Mouse (Mus musculus): ENCODE measurements around the gene Foxa2. TPM values are rescaled to one million over a fixed set of nuclear protein-coding genes. Genes with fewer than 3 reads are reported as not detected.

Gene Foxa2
- polyA plus RNA-seq, 1 experiment from 2014 or later: 17.9 TPM

- ATAC-seq (ENCODE audit: low FRiP score) (no peak), DNase-seq (ENCODE audit: low spot score, missing footprints) (peak; percentile 51)
- Histone ChIP-seq H3K4me1 (ENCODE audit: control insufficient read depth, insufficient read depth, low read length) (no peaks in the 10 kb centered on the region), H3K27ac (ENCODE audit: low read depth, low read length) (no peak overlapping the region), H3K9ac (ENCODE audit: low read length) (no peak overlapping the region), H3K4me3 (ENCODE audit: low read depth, low read length) (no peak overlapping the region), H3K4me2 (no peak overlapping the region), H3K9me3 (ENCODE audit: control insufficient read depth, low read length) (no peaks in the 10 kb centered on the region), H3K27me3 (ENCODE audit: control insufficient read depth, insufficient read depth, low read length) (no peaks in the 10 kb centered on the region), H3K36me3 (ENCODE audit: control insufficient read depth, insufficient read depth, low read length) (no peaks in the 10 kb centered on the region)
These were observed 50.0 kb downstream of the Foxa2 start for GRCm38 (mm10) chr2:147996781-147997180.

GRCm38 (mm10) chr2:147993821-147994220 is 52.9 kb downstream of the Foxa2 start:
- WGBS: 69% methylated on average over 4 of the region's 4 CpGs
- ATAC-seq (ENCODE audit: low FRiP score) (no peak), DNase-seq (ENCODE audit: low spot score, missing footprints) (peak; percentile 51)
- Histone ChIP-seq H3K9ac (ENCODE audit: low read length) (no peak overlapping the region), H3K27me3 (ENCODE audit: control insufficient read depth, insufficient read depth, low read length) (no peaks in the 10 kb centered on the region), H3K4me2 (no peak overlapping the region), H3K27ac (ENCODE audit: low read depth, low read length) (no peak overlapping the region), H3K36me3 (ENCODE audit: control insufficient read depth, insufficient read depth, low read length) (no peaks in the 10 kb centered on the region), H3K9me3 (ENCODE audit: control insufficient read depth, low read length) (no peaks in the 10 kb centered on the region), H3K4me1 (ENCODE audit: control insufficient read depth, insufficient read depth, low read length) (no peaks in the 10 kb centered on the region), H3K4me3 (ENCODE audit: low read depth, low read length) (no peak overlapping the region)

DNA sequence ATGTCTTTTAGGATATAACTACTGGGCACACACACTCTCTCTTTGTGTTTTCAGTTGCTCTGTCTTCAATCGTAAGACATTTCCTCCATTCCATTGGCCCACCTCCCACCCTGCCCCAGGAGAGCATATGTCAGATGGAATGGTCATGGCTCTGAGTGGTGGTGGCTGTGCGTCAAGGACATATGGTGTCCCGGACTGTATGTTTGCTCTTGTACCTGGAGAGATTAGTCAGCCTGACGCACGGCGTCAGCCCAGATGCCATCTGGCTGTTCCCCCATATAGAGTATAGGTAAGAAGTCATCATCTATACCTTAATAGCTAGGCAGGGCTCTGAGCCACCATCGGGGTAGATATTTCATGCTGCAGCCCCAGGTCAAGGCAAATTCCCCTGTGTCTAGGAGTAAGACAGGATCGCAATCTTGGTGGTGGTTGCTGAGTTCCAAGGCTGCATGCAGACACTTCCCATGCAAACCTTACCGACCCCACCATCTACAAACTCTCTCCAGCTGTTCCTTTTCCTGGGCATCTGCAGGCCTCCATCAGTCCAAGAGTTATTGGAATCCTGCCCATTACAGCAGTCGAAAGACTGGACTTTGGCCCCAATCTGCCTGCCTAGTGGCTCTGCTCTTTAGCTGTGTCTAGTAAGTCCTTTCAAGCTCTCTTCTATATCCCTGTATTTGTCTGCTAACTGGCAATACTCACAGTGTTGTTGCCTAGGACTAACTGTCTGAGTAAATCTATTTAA is 53.7 kb downstream of the Foxa2 start:
- no peak overlapping the region for H3K9ac ChIP-seq (ENCODE audit: low read length)
- H3K36me3 ChIP-seq (ENCODE audit: control insufficient read depth, insufficient read depth, low read length): no peaks in the 10 kb centered on the region
- H3K27me3 ChIP-seq (ENCODE audit: control insufficient read depth, insufficient read depth, low read length): no peaks in the 10 kb centered on the region
- no peak overlapping the region for H3K4me3 ChIP-seq (ENCODE audit: low read depth, low read length)
- no peaks in the 10 kb centered on the region for H3K4me1 ChIP-seq (ENCODE audit: control insufficient read depth, insufficient read depth, low read length)
- DNase-seq (ENCODE audit: low spot score, missing footprints): peak; percentile 21
- no peak overlapping the region for H3K27ac ChIP-seq (ENCODE audit: low read depth, low read length)
- H3K4me2 ChIP-seq: no peak overlapping the region
- no peak for ATAC-seq (ENCODE audit: low FRiP score)
- 94% methylated on average over 10 of the region's 10 CpGs for WGBS
- H3K9me3 ChIP-seq (ENCODE audit: control insufficient read depth, low read length): no peaks in the 10 kb centered on the region

Small RNA genes within 50 kb of the gene (microRNA-seq; reads per million reads assigned to microRNA genes)
- not detected for gene Gm27420

Measured in midbrain, embryonic 11.5 days (tissue).